Mouse (Mus musculus): ENCODE data around the gene Phf23. TPM values are rescaled to one million over a fixed set of nuclear protein-coding genes. Genes with fewer than 3 reads are reported as not detected.

The Phf23 gene
- polyA plus RNA-seq, 1 experiment from 2014 or later = 48.5 TPM

- Histone ChIP-seq H3K27me3 (ENCODE audit: control insufficient read depth, insufficient read depth, low read length) (no peaks in the 10 kb centered on the region), H3K36me3 (ENCODE audit: control insufficient read depth, insufficient read depth, low read length) (peaks cover 39% of the 10 kb centered on the region), H3K4me1 (ENCODE audit: control insufficient read depth, insufficient read depth, low read length) (peaks cover 15% of the 10 kb centered on the region), H3K4me2 (replicated peaks; ENCODE audit: low read depth, low read length) (peak within 1 kb of the TSS; percentile 90), H3K9ac (ENCODE audit: low read depth, low read length) (peak within 1 kb of the TSS; percentile 99), H3K27ac (ENCODE audit: low read depth, low read length) (peak within 1 kb of the TSS; percentile 99), H3K9me3 (ENCODE audit: control insufficient read depth, low read length) (no peaks in the 10 kb centered on the region), H3K4me3 (ENCODE audit: low read length) (peak within 1 kb of the TSS; percentile 100)
- under 1% methylated on average over 38 of the region's 43 CpGs for WGBS
- ATAC-seq (ENCODE audit: low FRiP score, low TSS enrichment) = peak; percentile 30
These were observed 14.3 kb upstream of the Phf23 start, which contains the start of gene Ctdnep1 for GRCm38 (mm10) chr11:69981141-69981762. Ctdnep1 (plus strand) TSS chr11:69981156.

GRCm38 (mm10) chr11:69982225-69982624 is 13.4 kb upstream of the Phf23 start, which contains the start of gene Elp5:
Elp5 (minus strand) TSS chr11:69982517.
- peaks cover 44% of the 10 kb centered on the region for H3K36me3 ChIP-seq (ENCODE audit: control insufficient read depth, insufficient read depth, low read length)

GRCm38 (mm10) chr11:69982877-69983276 is 12.7 kb upstream of the Phf23 start:
- Histone ChIP-seq H3K4me3 (ENCODE audit: low read length) (peak overlapping the region; percentile 100), H3K27me3 (ENCODE audit: control insufficient read depth, insufficient read depth, low read length) (no peaks in the 10 kb centered on the region), H3K27ac (ENCODE audit: low read depth, low read length) (no peak overlapping the region), H3K9ac (ENCODE audit: low read depth, low read length) (peak overlapping the region; percentile 99; the same call in 1 of the 2 replicates), H3K9me3 (ENCODE audit: control insufficient read depth, low read length) (no peaks in the 10 kb centered on the region), H3K36me3 (ENCODE audit: control insufficient read depth, insufficient read depth, low read length) (peaks cover 47% of the 10 kb centered on the region), H3K4me2 (replicated peaks; ENCODE audit: low read depth, low read length) (peak overlapping the region; percentile 90), H3K4me1 (ENCODE audit: control insufficient read depth, insufficient read depth, low read length) (peaks cover 15% of the 10 kb centered on the region)
- whole genome bisulfite sequencing = 14% methylated on average over 5 of the region's 5 CpGs
- no peak for ATAC-seq (ENCODE audit: low FRiP score, low TSS enrichment)

More at GRCm38 (mm10) chr11:69982225-69982624, 13.4 kb upstream of the Phf23 start, which contains the start of gene Elp5:
- Histone ChIP-seq H3K9ac (ENCODE audit: low read depth, low read length) (peak within 1 kb of the TSS; percentile 99), H3K4me3 (ENCODE audit: low read length) (peak within 1 kb of the TSS; percentile 100), H3K4me2 (replicated peaks; ENCODE audit: low read depth, low read length) (peak within 1 kb of the TSS; percentile 90), H3K9me3 (ENCODE audit: control insufficient read depth, low read length) (no peaks in the 10 kb centered on the region), H3K27ac (ENCODE audit: low read depth, low read length) (peak within 1 kb of the TSS; percentile 99), H3K4me1 (ENCODE audit: control insufficient read depth, insufficient read depth, low read length) (peaks cover 15% of the 10 kb centered on the region), H3K27me3 (ENCODE audit: control insufficient read depth, insufficient read depth, low read length) (no peaks in the 10 kb centered on the region)
- 44% methylated on average over 8 of the region's 8 CpGs for WGBS
- ATAC-seq (ENCODE audit: low FRiP score, low TSS enrichment) = no peak

GRCm38 (mm10) chr11:69983377-69983776 is 12.2 kb upstream of the Phf23 start:
- Histone ChIP-seq H3K4me3 (ENCODE audit: low read length) (peak overlapping the region; percentile 100; the same call in 1 of the 2 replicates), H3K27ac (ENCODE audit: low read depth, low read length) (no peak overlapping the region), H3K9me3 (ENCODE audit: control insufficient read depth, low read length) (no peaks in the 10 kb centered on the region), H3K4me2 (replicated peaks; ENCODE audit: low read depth, low read length) (peak overlapping the region; percentile 90; the same call in 1 of the 2 replicates), H3K36me3 (ENCODE audit: control insufficient read depth, insufficient read depth, low read length) (peaks cover 50% of the 10 kb centered on the region), H3K4me1 (ENCODE audit: control insufficient read depth, insufficient read depth, low read length) (peaks cover 15% of the 10 kb centered on the region), H3K27me3 (ENCODE audit: control insufficient read depth, insufficient read depth, low read length) (no peaks in the 10 kb centered on the region), H3K9ac (ENCODE audit: low read depth, low read length) (peak overlapping the region; percentile 99; the same call in 1 of the 2 replicates)
- ATAC-seq (ENCODE audit: low FRiP score, low TSS enrichment) = no peak
- WGBS = 79% methylated on average over 4 of the region's 4 CpGs

- no peak overlapping the region for H3K4me2 ChIP-seq (replicated peaks; ENCODE audit: low read depth, low read length)
- 89% methylated on average over 8 of the region's 8 CpGs for WGBS
- peaks cover 15% of the 10 kb centered on the region for H3K4me1 ChIP-seq (ENCODE audit: control insufficient read depth, insufficient read depth, low read length)
- no peak overlapping the region for H3K27ac ChIP-seq (ENCODE audit: low read depth, low read length)
- peaks cover 57% of the 10 kb centered on the region for H3K36me3 ChIP-seq (ENCODE audit: control insufficient read depth, insufficient read depth, low read length)
- no peak for ATAC-seq (ENCODE audit: low FRiP score, low TSS enrichment)
- H3K9me3 ChIP-seq (ENCODE audit: control insufficient read depth, low read length) = no peaks in the 10 kb centered on the region
- H3K27me3 ChIP-seq (ENCODE audit: control insufficient read depth, insufficient read depth, low read length) = no peaks in the 10 kb centered on the region
- H3K9ac ChIP-seq (ENCODE audit: low read depth, low read length) = no peak overlapping the region
- H3K4me3 ChIP-seq (ENCODE audit: low read length) = no peak overlapping the region
These were observed 11.1 kb upstream of the Phf23 start for GRCm38 (mm10) chr11:69984431-69984830.

- Histone ChIP-seq H3K9ac (ENCODE audit: low read depth, low read length) (no peak overlapping the region), H3K9me3 (ENCODE audit: control insufficient read depth, low read length) (no peaks in the 10 kb centered on the region), H3K27ac (ENCODE audit: low read depth, low read length) (peak overlapping the region; percentile 11; the same call in 1 of the 2 replicates), H3K27me3 (ENCODE audit: control insufficient read depth, insufficient read depth, low read length) (no peaks in the 10 kb centered on the region), H3K4me1 (ENCODE audit: control insufficient read depth, insufficient read depth, low read length) (peaks cover 9% of the 10 kb centered on the region), H3K4me2 (replicated peaks; ENCODE audit: low read depth, low read length) (no peak overlapping the region), H3K36me3 (ENCODE audit: control insufficient read depth, insufficient read depth, low read length) (peaks cover 72% of the 10 kb centered on the region), H3K4me3 (ENCODE audit: low read length) (no peak overlapping the region)
- 88% methylated on average over 8 of the region's 8 CpGs for WGBS
- no peak for ATAC-seq (ENCODE audit: low FRiP score, low TSS enrichment)
These were observed 5.6 kb upstream of the Phf23 start for GRCm38 (mm10) chr11:69989949-69990348.

- Histone ChIP-seq H3K9me3 (ENCODE audit: control insufficient read depth, low read length) (no peaks in the 10 kb centered on the region), H3K36me3 (ENCODE audit: control insufficient read depth, insufficient read depth, low read length) (peaks cover 62% of the 10 kb centered on the region), H3K27ac (ENCODE audit: low read depth, low read length) (peak within 1 kb of the TSS; percentile 91), H3K4me1 (ENCODE audit: control insufficient read depth, insufficient read depth, low read length) (peaks cover 9% of the 10 kb centered on the region), H3K27me3 (ENCODE audit: control insufficient read depth, insufficient read depth, low read length) (no peaks in the 10 kb centered on the region), H3K4me3 (ENCODE audit: low read length) (peak within 1 kb of the TSS; percentile 85), H3K4me2 (replicated peaks; ENCODE audit: low read depth, low read length) (peak within 1 kb of the TSS; percentile 61), H3K9ac (ENCODE audit: low read depth, low read length) (peak within 1 kb of the TSS; percentile 87)
- under 1% methylated on average over 40 of the region's 40 CpGs for WGBS
- peak; percentile 68 for ATAC-seq (ENCODE audit: low FRiP score, low TSS enrichment)
These were observed 4.5 kb upstream of the Phf23 start, which contains the start of gene Gabarap for GRCm38 (mm10) chr11:69990850-69991691. Gabarap (plus strand) TSS chr11:69991143.

GRCm38 (mm10) chr11:69991711-69992110 is 3.9 kb upstream of the Phf23 start:
- Histone ChIP-seq H3K27ac (ENCODE audit: low read depth, low read length) (peak overlapping the region; percentile 91), H3K9ac (ENCODE audit: low read depth, low read length) (peak overlapping the region; percentile 87), H3K36me3 (ENCODE audit: control insufficient read depth, insufficient read depth, low read length) (peaks cover 56% of the 10 kb centered on the region), H3K9me3 (ENCODE audit: control insufficient read depth, low read length) (no peaks in the 10 kb centered on the region), H3K27me3 (ENCODE audit: control insufficient read depth, insufficient read depth, low read length) (no peaks in the 10 kb centered on the region), H3K4me2 (replicated peaks; ENCODE audit: low read depth, low read length) (peak overlapping the region; percentile 61), H3K4me3 (ENCODE audit: low read length) (peak overlapping the region; percentile 85), H3K4me1 (ENCODE audit: control insufficient read depth, insufficient read depth, low read length) (peaks cover 9% of the 10 kb centered on the region)
- WGBS = 1% methylated on average over 15 of the region's 15 CpGs
- ATAC-seq (ENCODE audit: low FRiP score, low TSS enrichment) = no peak

All from kidney, embryonic 14.5 days (tissue).